Mouse (Mus musculus): ENCODE data around the gene Slc2a1. TPM values are rescaled to one million over a fixed set of nuclear protein-coding genes. Genes with fewer than 3 reads are reported as not detected.

The Slc2a1 gene
- total RNA-seq, 1 experiment = 526 TPM

- H3K4me3 ChIP-seq (ENCODE audit: insufficient read depth in 1 of 2, low read depth in 1 of 2, low read length in 2 of 2, poor library complexity in 1 of 2, severe bottlenecking in 1 of 2) = no peak overlapping the region
- peaks cover 10 to 70% of the 10 kb centered on the region in 2 experiments; a peak in 3 of 4 replicates for H3K4me1 ChIP-seq (ENCODE audit: control insufficient read depth in 2 of 2, insufficient read depth in 2 of 2, low read length in 2 of 2, poor library complexity in 1 of 2)
- TF ChIP-seq HCFC1 (IDR thresholded peaks at IDR 0.05; ENCODE audit: borderline replicate concordance, insufficient read depth, low read length) (no peak), ZC3H11A (IDR thresholded peaks at IDR 0.05; ENCODE audit: borderline replicate concordance, low read depth, low read length) (no peak), CHD2 (IDR thresholded peaks at IDR 0.05; ENCODE audit: low read depth, low read length) (no peak), ZNF384 (IDR thresholded peaks at IDR 0.05; ENCODE audit: low read depth, low read length) (no peak), MAFK (IDR thresholded peaks at IDR 0.05; ENCODE audit: insufficient read depth, low read depth, low read length) (no peak)
- no peak for DNase-seq (ENCODE audit: low read depth, low spot score)
- in situ Hi-C loops (cut with MboI; ENCODE audit: low sequenced_read_pairs in 2 of 2, unreplicated experiment in 2 of 2) = loop anchor here in 1 of 2 experiments (25.0 kb wide), 1 partner anchor 105 kb away; no protein-coding TSS in a partner anchor
- H3K36me3 ChIP-seq (ENCODE audit: control insufficient read depth, insufficient read depth, low read length, poor library complexity, severe bottlenecking) = peaks cover 71% of the 10 kb centered on the region
- no peaks in the 10 kb centered on the region for H3K9me3 ChIP-seq (ENCODE audit: control insufficient read depth, insufficient read depth, low read depth, low read length)
- H3K9ac ChIP-seq (ENCODE audit: insufficient read depth, low read depth, low read length, poor library complexity, severe bottlenecking) = no peak overlapping the region
- no peak overlapping the region for H3K27ac ChIP-seq (ENCODE audit: insufficient read depth, low read depth, low read length, poor library complexity, severe bottlenecking)
Observed at GRCm38 (mm10) chr4:119117571-119117970, 9.1 kb downstream of the Slc2a1 start.

DNA sequence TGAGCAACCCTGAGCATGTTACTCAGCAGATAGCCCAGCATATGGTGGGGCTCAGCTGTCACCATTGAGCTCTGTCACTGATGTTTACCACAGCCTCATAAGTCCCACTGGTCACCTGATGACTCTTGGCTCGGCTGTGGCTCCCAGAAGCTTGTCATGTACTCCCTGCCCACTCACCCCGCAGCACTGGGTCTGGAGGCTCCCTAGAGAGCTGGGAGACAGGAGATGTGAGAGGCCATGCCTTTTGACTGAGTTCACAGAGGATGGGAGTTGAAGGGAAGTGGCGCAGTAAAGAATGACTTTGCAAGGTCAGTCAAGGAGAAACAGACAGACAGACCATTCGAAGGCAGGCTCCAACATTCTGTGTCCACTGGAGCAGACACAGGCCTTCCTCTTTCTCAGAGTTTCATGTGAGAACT lies 10.2 kb downstream of the Slc2a1 start:
- peaks cover 71% of the 10 kb centered on the region for H3K36me3 ChIP-seq (ENCODE audit: control insufficient read depth, insufficient read depth, low read length, poor library complexity, severe bottlenecking)
- no peak overlapping the region for H3K9ac ChIP-seq (ENCODE audit: insufficient read depth, low read depth, low read length, poor library complexity, severe bottlenecking)
- peaks cover 12 to 71% of the 10 kb centered on the region in 2 experiments; a peak in 3 of 4 replicates for H3K4me1 ChIP-seq (ENCODE audit: control insufficient read depth in 2 of 2, insufficient read depth in 2 of 2, low read length in 2 of 2, poor library complexity in 1 of 2)
- no peak overlapping the region for H3K4me3 ChIP-seq (ENCODE audit: insufficient read depth in 1 of 2, low read depth in 1 of 2, low read length in 2 of 2, poor library complexity in 1 of 2, severe bottlenecking in 1 of 2)
- in situ Hi-C loops (cut with MboI; ENCODE audit: low sequenced_read_pairs in 2 of 2, unreplicated experiment in 2 of 2) = loop anchor here in 1 of 2 experiments (25.0 kb wide), 1 partner anchor 106 kb away; no protein-coding TSS in a partner anchor
- TF ChIP-seq CHD2 (IDR thresholded peaks at IDR 0.05; ENCODE audit: low read depth, low read length) = no peak
- no peak for TF ChIP-seq HCFC1 (IDR thresholded peaks at IDR 0.05; ENCODE audit: borderline replicate concordance, insufficient read depth, low read length)
- TF ChIP-seq ZC3H11A (IDR thresholded peaks at IDR 0.05; ENCODE audit: borderline replicate concordance, low read depth, low read length) = no peak
- no peak for TF ChIP-seq MAFK (IDR thresholded peaks at IDR 0.05; ENCODE audit: insufficient read depth, low read depth, low read length)
- no peak for TF ChIP-seq ZNF384 (IDR thresholded peaks at IDR 0.05; ENCODE audit: low read depth, low read length)
- H3K9me3 ChIP-seq (ENCODE audit: control insufficient read depth, insufficient read depth, low read depth, low read length) = no peaks in the 10 kb centered on the region
- DNase-seq (ENCODE audit: low read depth, low spot score) = no peak
- H3K27ac ChIP-seq (ENCODE audit: insufficient read depth, low read depth, low read length, poor library complexity, severe bottlenecking) = no peak overlapping the region

DNA sequence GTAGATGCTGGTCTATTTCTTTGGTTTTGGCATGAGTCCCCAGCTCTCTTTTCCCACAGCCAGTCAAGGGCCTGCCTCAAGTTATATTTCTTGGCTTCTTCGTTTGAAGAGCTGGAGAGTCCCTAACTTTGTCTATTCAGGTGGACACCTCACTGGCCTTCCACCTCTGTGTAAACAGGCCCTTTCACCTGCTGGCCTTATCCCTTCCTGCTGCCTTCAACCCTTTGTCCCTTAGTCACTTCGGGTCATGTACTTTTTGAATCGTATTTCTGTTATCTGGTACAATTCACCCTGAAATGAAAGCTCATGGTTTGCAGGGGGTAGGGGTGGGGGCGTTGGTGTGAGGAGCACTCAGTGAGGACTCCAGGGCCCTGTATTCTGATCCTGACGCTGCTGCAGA lies 10.8 kb downstream of the Slc2a1 start:
- H3K27ac ChIP-seq (ENCODE audit: insufficient read depth, low read depth, low read length, poor library complexity, severe bottlenecking) = no peak overlapping the region
- H3K4me3 ChIP-seq (ENCODE audit: insufficient read depth in 1 of 2, low read depth in 1 of 2, low read length in 2 of 2, poor library complexity in 1 of 2, severe bottlenecking in 1 of 2) = no peak overlapping the region
- peaks cover 74% of the 10 kb centered on the region for H3K36me3 ChIP-seq (ENCODE audit: control insufficient read depth, insufficient read depth, low read length, poor library complexity, severe bottlenecking)
- H3K9ac ChIP-seq (ENCODE audit: insufficient read depth, low read depth, low read length, poor library complexity, severe bottlenecking) = no peak overlapping the region
- no peak for TF ChIP-seq ZC3H11A (IDR thresholded peaks at IDR 0.05; ENCODE audit: borderline replicate concordance, low read depth, low read length)
- no peak for DNase-seq (ENCODE audit: low read depth, low spot score)
- peaks cover 12 to 71% of the 10 kb centered on the region in 2 experiments; a peak in 3 of 4 replicates for H3K4me1 ChIP-seq (ENCODE audit: control insufficient read depth in 2 of 2, insufficient read depth in 2 of 2, low read length in 2 of 2, poor library complexity in 1 of 2)
- H3K9me3 ChIP-seq (ENCODE audit: control insufficient read depth, insufficient read depth, low read depth, low read length) = no peaks in the 10 kb centered on the region
- in situ Hi-C loops (cut with MboI; ENCODE audit: low sequenced_read_pairs in 2 of 2, unreplicated experiment in 2 of 2) = loop anchor here in 1 of 2 experiments (25.0 kb wide), 1 partner anchor 107 kb away; no protein-coding TSS in a partner anchor

- Histone ChIP-seq H3K27ac (ENCODE audit: insufficient read depth, low read depth, low read length, poor library complexity, severe bottlenecking) (no peak overlapping the region), H3K36me3 (ENCODE audit: control insufficient read depth, insufficient read depth, low read length, poor library complexity, severe bottlenecking) (peaks cover 79% of the 10 kb centered on the region), H3K4me1 (ENCODE audit: control insufficient read depth in 2 of 2, insufficient read depth in 2 of 2, low read length in 2 of 2, poor library complexity in 1 of 2) (peaks cover 9 to 73% of the 10 kb centered on the region in 2 experiments; a peak in 3 of 4 replicates), H3K9me3 (ENCODE audit: control insufficient read depth, insufficient read depth, low read depth, low read length) (no peaks in the 10 kb centered on the region), H3K9ac (ENCODE audit: insufficient read depth, low read depth, low read length, poor library complexity, severe bottlenecking) (no peak overlapping the region), H3K4me3 (ENCODE audit: insufficient read depth in 1 of 2, low read depth in 1 of 2, low read length in 2 of 2, poor library complexity in 1 of 2, severe bottlenecking in 1 of 2) (no peak overlapping the region)
- no peak for DNase-seq (ENCODE audit: low read depth, low spot score)
- no peak for TF ChIP-seq MAFK (IDR thresholded peaks at IDR 0.05; ENCODE audit: insufficient read depth, low read depth, low read length)
- no peak for TF ChIP-seq ZC3H11A (IDR thresholded peaks at IDR 0.05; ENCODE audit: borderline replicate concordance, low read depth, low read length)
- TF ChIP-seq HCFC1 (IDR thresholded peaks at IDR 0.05; ENCODE audit: borderline replicate concordance, insufficient read depth, low read length) = no peak
- no peak for TF ChIP-seq CHD2 (IDR thresholded peaks at IDR 0.05; ENCODE audit: low read depth, low read length)
- no peak for TF ChIP-seq ZNF384 (IDR thresholded peaks at IDR 0.05; ENCODE audit: low read depth, low read length)
- in situ Hi-C loops (cut with MboI; ENCODE audit: low sequenced_read_pairs in 2 of 2, unreplicated experiment in 2 of 2) = loop anchor here in 1 of 2 experiments (25.0 kb wide), 1 partner anchor 108 kb away; no protein-coding TSS in a partner anchor
Observed at GRCm38 (mm10) chr4:119120095-119120494, 11.6 kb downstream of the Slc2a1 start.
